Mouse (Mus musculus) megakaryocyte, embryonic 14.5 days (primary cell): ENCODE measurements around the gene Abhd6.

Source experiments
- FLI1 ChIP-seq: IDR thresholded peaks from 2 replicates; pipeline ENCODE4 v1.6.1; 2012; ENCODE audit warnings: low read length, inconsistent platforms, mixed read lengths
- GATA1 ChIP-seq: IDR thresholded peaks from 3 replicates; pipeline ENCODE4 v1.6.1; 2012; ENCODE audit warnings: mixed read lengths, low read length, inconsistent platforms, borderline replicate concordance

DNA sequence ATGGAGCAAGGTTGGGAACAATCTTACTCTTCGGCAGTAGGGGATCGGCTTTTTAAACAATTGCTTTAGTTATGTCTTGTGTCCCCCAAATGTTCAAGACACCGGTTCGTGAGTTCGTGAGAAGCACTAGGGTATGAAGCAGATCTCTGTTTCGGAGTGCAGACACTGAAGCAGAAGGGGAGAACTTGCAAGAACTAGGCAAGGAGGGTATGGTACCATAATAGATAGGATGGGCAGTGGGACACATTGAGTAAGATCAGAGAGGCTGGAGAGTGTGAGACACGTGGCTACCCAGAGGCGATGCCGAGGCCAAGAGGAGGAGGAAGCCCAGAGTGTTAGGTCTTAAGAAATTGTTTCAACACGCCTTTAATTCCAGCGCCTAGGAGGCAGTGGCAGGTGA, 78.0 kb downstream of the Abhd6 start:
- no peak for TF ChIP-seq GATA1
- no peak for TF ChIP-seq FLI1
